Mouse (Mus musculus) inflammation-experienced regulatory T-cells, adult 16 weeks (primary cell): ENCODE results near the gene Slc25a1. TPM values are rescaled to one million over a fixed set of nuclear protein-coding genes. Genes with fewer than 3 reads are reported as not detected.

Experiments used
- polyA plus RNA-seq: library from polyadenylated mRNA; unstranded; fragments of 100-300 nt; shearing (Covaris generic); gene quantifications from one replicate; pipeline ENCODE4 v1.2.1, GENCODE M21; 2017

Slc25a1 gene
- polyA plus RNA-seq = 30.6 TPM

DNA sequence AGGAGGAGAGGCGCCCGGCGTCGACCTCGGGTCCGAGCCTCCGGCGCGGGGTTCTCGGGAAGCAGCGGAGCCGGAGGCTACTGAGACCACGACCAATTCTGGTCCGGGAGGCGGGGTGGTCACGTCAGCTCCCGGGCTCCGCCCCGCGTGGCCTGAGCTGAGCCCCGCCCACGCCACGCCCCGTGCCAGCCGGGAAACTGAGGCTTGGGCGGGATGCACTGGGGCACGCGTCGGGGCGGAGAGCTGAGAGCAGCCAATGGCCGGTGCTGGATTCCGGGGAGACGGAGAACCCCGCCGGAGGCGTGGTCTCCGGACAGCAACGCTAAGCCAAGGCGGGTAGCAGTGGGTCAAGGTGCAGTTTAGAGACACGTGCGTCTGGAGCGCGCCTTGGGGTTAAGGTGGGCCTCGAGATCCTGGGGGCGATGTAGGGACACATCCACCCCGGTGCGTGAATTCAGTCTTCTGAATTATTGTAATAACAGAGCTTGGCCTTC, at the start of gene Slc25a1:
Gene Slc25a1, minus strand, starts transcription at position 133 of the 494 bp plus-strand sequence.

DNA sequence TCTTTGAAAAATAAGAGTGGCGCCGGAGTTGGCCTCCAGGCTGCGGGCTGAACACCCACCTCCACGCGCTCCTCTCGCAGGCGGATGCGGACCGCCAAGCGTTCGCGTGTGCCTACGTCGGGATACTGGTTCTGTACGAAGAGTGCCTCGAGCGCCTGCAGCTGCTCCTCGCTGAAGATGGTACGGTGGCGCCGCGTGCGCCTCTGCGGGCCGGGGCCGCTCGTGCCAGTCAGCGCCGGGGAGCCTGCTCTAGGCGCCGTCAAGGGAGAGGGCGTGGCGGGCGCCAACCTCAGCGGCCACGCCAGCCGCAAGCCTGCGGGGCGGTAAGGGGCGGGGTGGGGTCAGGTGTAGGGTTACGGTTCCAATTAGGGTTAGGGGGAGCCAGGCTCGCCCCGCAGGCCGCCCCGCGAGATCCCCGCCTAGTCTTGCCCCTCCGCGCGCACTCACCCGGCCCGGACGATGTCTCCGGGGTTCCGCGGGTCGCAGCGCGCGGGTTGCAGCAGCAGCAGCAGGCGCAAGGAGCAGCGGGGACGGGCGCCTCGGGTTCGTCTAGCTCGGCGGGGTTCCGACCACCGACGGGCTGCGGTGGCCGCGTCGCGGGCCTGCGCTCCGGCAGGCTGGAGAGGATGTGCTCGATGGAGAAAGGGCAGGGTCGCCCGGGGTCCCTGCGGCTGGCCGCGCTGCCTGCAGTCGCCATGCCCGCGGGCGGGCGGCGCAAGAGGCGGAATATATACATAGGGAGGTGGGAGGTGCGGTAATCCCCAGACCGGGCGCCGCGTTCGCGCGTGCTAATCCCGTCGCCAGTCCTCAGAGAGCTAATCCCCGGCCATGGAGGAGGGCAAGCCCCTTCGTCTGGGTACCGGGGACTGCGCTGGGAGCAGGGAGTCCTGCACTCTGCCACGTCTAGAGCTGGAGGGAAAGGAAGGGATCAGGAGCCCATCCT, 13.4 kb downstream of the Slc25a1 start, which contains the start of gene Gsc2:
Gene Gsc2, minus strand, starts transcription at position 753 of the 943 bp plus-strand sequence.

GRCm38 (mm10) chr16:17911052-17911595, 16.9 kb downstream of the Slc25a1 start, which contains the start of gene Ess2:
Ess2 (minus strand) TSS chr16:17911348.

GRCm38 (mm10) chr16:17898462-17898861, 29.6 kb downstream of the Slc25a1 start, which contains the start of the genes Dgcr2 and Tssk2:
Dgcr2 (minus strand) TSS chr16:17898562.
Tssk2 (plus strand) TSS chr16:17898637.

DNA sequence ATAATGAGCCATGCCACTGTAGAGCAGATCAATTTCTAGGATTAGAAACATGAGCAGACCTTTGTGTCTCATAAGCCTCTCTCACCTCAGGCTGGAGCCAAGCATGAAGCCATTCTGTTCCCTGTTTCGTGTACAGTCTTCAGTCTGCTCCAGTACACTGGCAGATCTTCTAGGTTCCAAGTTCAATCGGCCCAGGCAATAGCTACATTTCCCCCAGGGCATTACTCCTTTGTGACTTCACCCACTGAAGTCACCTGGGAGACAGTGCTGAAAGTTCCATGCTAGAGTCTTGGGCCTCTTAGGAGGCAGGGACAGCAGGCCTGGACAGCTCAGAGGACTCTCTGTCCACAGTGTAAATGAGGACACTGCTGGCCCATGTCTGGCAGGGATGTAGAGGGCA, 34.1 kb downstream of the Slc25a1 start, which contains the start of gene Tssk1:
Gene Tssk1, plus strand, starts transcription at position 301 of the 400 bp plus-strand sequence.

GRCm38 (mm10) chr16:17891567-17891959, 36.5 kb downstream of the Slc25a1 start, which contains the start of gene Gm20518:
Gm20518 (minus strand) TSS chr16:17891671.

Other genes with a start within 250 kb of the Slc25a1 start
- 201 TPM for gene Med15, start 195.3 kb downstream of the Slc25a1 start, polyA plus RNA-seq
- gene Klhl22, start 168.6 kb downstream of the Slc25a1 start, polyA plus RNA-seq = 18.3 TPM
- not detected for gene Scarf2, start 130.9 kb downstream of the Slc25a1 start, polyA plus RNA-seq
- not detected for gene B830017H08Rik, start 95.1 kb downstream of the Slc25a1 start, polyA plus RNA-seq
- gene Car15, start 89.9 kb downstream of the Slc25a1 start, polyA plus RNA-seq = 2.0 TPM
- not detected for gene Gm20518, start 36.5 kb downstream of the Slc25a1 start, polyA plus RNA-seq
- not detected for gene Tssk1, start 34.0 kb downstream of the Slc25a1 start, polyA plus RNA-seq
- 82.8 TPM for gene Dgcr2, start 29.7 kb downstream of the Slc25a1 start, polyA plus RNA-seq
- gene Tssk2, start 29.6 kb downstream of the Slc25a1 start, polyA plus RNA-seq = not detected
- gene Ess2, start 16.9 kb downstream of the Slc25a1 start, polyA plus RNA-seq = 71.3 TPM
- not detected for gene Gsc2, start 13.2 kb downstream of the Slc25a1 start, polyA plus RNA-seq
- not detected for gene Vpreb2, start 52.2 kb upstream of the Slc25a1 start, polyA plus RNA-seq
- gene Dgcr6, start 124.6 kb upstream of the Slc25a1 start, polyA plus RNA-seq = 40.5 TPM
- 8.2 TPM for gene Prodh, start 162.0 kb upstream of the Slc25a1 start, polyA plus RNA-seq
- gene Rtn4r, start 199.4 kb upstream of the Slc25a1 start, polyA plus RNA-seq = not detected